Mouse (Mus musculus) megakaryocyte, adult 5-6 weeks (primary cell): Measurements from ENCODE around the gene Flrt3. TPM values are rescaled to one million over a fixed set of nuclear protein-coding genes. Genes with fewer than 3 reads are reported as not detected.

Experiments
- ATAC-seq: 2 replicates; pipeline ENCODE4 v1.8.0; 2016; ENCODE audit warnings: mild to moderate bottlenecking, inconsistent platforms; ENCODE audit not compliant: poor library complexity, severe bottlenecking
- total RNA-seq, 2 experiments: library from RNA; stranded (forward) in 1 of 2; stranded (reverse) in 1 of 2; fragments of 153-499, 151-499 nt in 1 of 2; fragments of 221-1000, 200-1000 nt in 1 of 2; gene quantifications; 2 replicates each; pipeline versions ENCODE4 v1.2.3 to v1.2.4; 2015 to 2017

Flrt3 gene
- total RNA-seq, 2 experiments from 2014 or later: not detected

GRCm38 (mm10) chr2:140653978-140654377 lies 17.3 kb downstream of the Flrt3 start:
- no peak for ATAC-seq

GRCm38 (mm10) chr2:140653481-140653880 lies 17.8 kb downstream of the Flrt3 start:
- ATAC-seq: no peak

- no peak for ATAC-seq
Observed at GRCm38 (mm10) chr2:140621730-140622337, 49.4 kb downstream of the Flrt3 start.

- ATAC-seq: no peak
Observed at GRCm38 (mm10) chr2:140615451-140615850, 55.8 kb downstream of the Flrt3 start.
